Mouse (Mus musculus) lung, postnatal 0 days (tissue): Measurements from ENCODE around the gene S100b. TPM values are rescaled to one million over a fixed set of nuclear protein-coding genes. Genes with fewer than 3 reads are reported as not detected.

Experiments used
- ATAC-seq: fragments of 200-750 bp; cut with Nextera tagmentation; 2 replicates; pipeline ENCODE4 v1.8.0; 2017; ENCODE audit warnings: moderate library complexity
- DNase-seq: peaks from one replicate; pipeline ENCODE4 v3.0.0-alpha.2; 2016; ENCODE audit warnings: low spot score
- H3K27ac ChIP-seq: fragments of 300-500 bp; sonication (generic); 2 replicates; pipeline ENCODE4 v1.5.1; 2014; ENCODE audit warnings: antibody characterized with exemption, mild to moderate bottlenecking, low read length, mixed read lengths
- H3K27me3 ChIP-seq: fragments of 300-500 bp; sonication (generic); replicated peaks from 2 replicates; pipeline ENCODE4 v1.6.1; 2014; ENCODE audit warnings: low read length, mixed read lengths; ENCODE audit not compliant: insufficient read depth
- H3K36me3 ChIP-seq: fragments of 300-500 bp; sonication (generic); 2 replicates; pipeline ENCODE4 v1.6.1; 2014; ENCODE audit warnings: low read length, mixed read lengths; ENCODE audit not compliant: insufficient read depth
- H3K4me1 ChIP-seq: fragments of 300-500 bp; sonication (generic); 2 replicates; pipeline ENCODE4 v1.6.1; 2014; ENCODE audit warnings: antibody characterized with exemption, low read depth, low read length, mixed read lengths; ENCODE audit not compliant: insufficient read depth
- H3K4me2 ChIP-seq: fragments of 300-500 bp; sonication (generic); replicated peaks from 2 replicates; pipeline ENCODE4 v1.6.1; 2014; ENCODE audit warnings: low read depth, mild to moderate bottlenecking, low read length, moderate library complexity, mixed read lengths
- H3K4me3 ChIP-seq: fragments of 300-500 bp; sonication (generic); 2 replicates; pipeline ENCODE4 v1.5.1; 2014; ENCODE audit warnings: low read depth, low read length
- H3K9ac ChIP-seq: fragments of 300-500 bp; sonication (generic); replicated peaks from 2 replicates; pipeline ENCODE4 v1.6.1; 2014; ENCODE audit warnings: low read depth, mild to moderate bottlenecking
- H3K9me3 ChIP-seq: fragments of 300-500 bp; sonication (generic); 2 replicates; pipeline ENCODE4 v1.6.1; 2016; ENCODE audit warnings: low read length, mixed read lengths
- CTCF ChIP-seq: IDR thresholded peaks from 2 replicates; pipeline ENCODE4 v1.5.1; 2016; ENCODE audit warnings: antibody characterized with exemption, mild to moderate bottlenecking
- EP300 ChIP-seq: IDR thresholded peaks from 2 replicates; pipeline ENCODE4 v1.6.1; 2016; ENCODE audit warnings: antibody characterized with exemption, mild to moderate bottlenecking, control low read depth
- WGBS: fragments of 180-500 bp; shearing (Covaris S2); extraction: QIAGEN DNeasy Blood & Tissue Kit; methylation state at CpG from one replicate; pipeline ENCODE4 v1.1.7; 2014; 5-methylcytosine and 5-hydroxymethylcytosine counted together
- microRNA counts: library from miRNA; unstranded; fragments of <30 nt; microRNA quantifications from one replicate; lab custom pipeline; 2015
- microRNA-seq: library from miRNA; unstranded; fragments of <30 nt; microRNA quantifications from one replicate; pipeline ENCODE4, GENCODE M21; 2016
- polyA plus RNA-seq: library from polyadenylated mRNA; unstranded; fragments of >200 nt; fragmentation: Nextera tagmentation; extraction: Ambion mirVana; gene quantifications from 2 replicates; pipeline ENCODE4 v1.2.1, GENCODE M21; 2015

Gene S100b
- polyA plus RNA-seq, 1 experiment from 2014 or later: 1.9 TPM

GRCm38 (mm10) chr10:76289936-76290671, 36.5 kb downstream of the S100b start:
- Histone ChIP-seq H3K27ac (no peak overlapping the region), H3K4me3 (no peak overlapping the region), H3K27me3 (no peaks in the 10 kb centered on the region), H3K4me2 (no peak overlapping the region), H3K4me1 (no peaks in the 10 kb centered on the region; the same call in 1 of the 2 replicates), H3K9ac (no peak overlapping the region), H3K9me3 (no peaks in the 10 kb centered on the region), H3K36me3 (peaks cover 18% of the 10 kb centered on the region; the same call in 1 of the 2 replicates)
- ATAC-seq: no peak
- TF ChIP-seq CTCF: no peak
- TF ChIP-seq EP300: no peak
- 82% methylated on average over 3 of the region's 3 CpGs for whole genome bisulfite sequencing
- no peak for DNase-seq

- TF ChIP-seq CTCF (no peak), EP300 (no peak)
- Histone ChIP-seq H3K27ac (no peak overlapping the region), H3K36me3 (peaks cover 27% of the 10 kb centered on the region; the same call in 1 of the 2 replicates), H3K4me3 (no peak overlapping the region), H3K4me2 (no peak overlapping the region), H3K9me3 (no peaks in the 10 kb centered on the region), H3K27me3 (no peaks in the 10 kb centered on the region), H3K9ac (no peak overlapping the region), H3K4me1 (no peaks in the 10 kb centered on the region; the same call in 1 of the 2 replicates)
- DNase-seq (no peak), ATAC-seq (no peak)
- WGBS: 88% methylated on average over 4 of the region's 4 CpGs
Observed at GRCm38 (mm10) chr10:76293222-76293621, 39.6 kb downstream of the S100b start.

- WGBS: 74% methylated on average over 5 of the region's 5 CpGs
- Histone ChIP-seq H3K27me3 (no peaks in the 10 kb centered on the region), H3K4me2 (no peak overlapping the region), H3K4me3 (no peak overlapping the region), H3K36me3 (peaks cover 32% of the 10 kb centered on the region; the same call in 1 of the 2 replicates), H3K9ac (no peak overlapping the region), H3K9me3 (no peaks in the 10 kb centered on the region), H3K4me1 (no peaks in the 10 kb centered on the region), H3K27ac (no peak overlapping the region)
- TF ChIP-seq CTCF (no peak), EP300 (no peak)
- peak; percentile 31 for DNase-seq
- ATAC-seq: peak; percentile 77
Observed at GRCm38 (mm10) chr10:76300133-76300532, 46.5 kb downstream of the S100b start.

- ATAC-seq (no peak), DNase-seq (no peak)
- Histone ChIP-seq H3K4me3 (no peak overlapping the region), H3K9me3 (no peaks in the 10 kb centered on the region), H3K9ac (no peak overlapping the region), H3K27me3 (no peaks in the 10 kb centered on the region), H3K27ac (no peak overlapping the region), H3K4me1 (no peaks in the 10 kb centered on the region), H3K36me3 (peaks cover 30% of the 10 kb centered on the region; the same call in 1 of the 2 replicates), H3K4me2 (no peak overlapping the region)
- 83% methylated on average over 9 of the region's 9 CpGs for WGBS
- TF ChIP-seq EP300 (no peak), CTCF (no peak)
Observed at GRCm38 (mm10) chr10:76306738-76307137, 53.1 kb downstream of the S100b start.

MicroRNAs encoded within 50 kb of the gene (microRNA counts, 519-probe panel; counts per million panel counts)
- microRNA mmu-miR-678 (lab: Ali Mortazavi, UCI): 1,869 counts per million, percentile 3 among the panel's probes with 10 or more counts

Small RNA genes within 50 kb of the gene (microRNA-seq; reads per million reads assigned to microRNA genes)
- gene Mir678: not detected

Other genes starting within 250 kb of the S100b start
- gene Zfp280b, start 221.2 kb upstream of the S100b start, polyA plus RNA-seq: 8.8 and 9.4 TPM in 2 replicates
- gene Slc5a4b, start 142.9 kb upstream of the S100b start, polyA plus RNA-seq: 0.04 TPM in 1 of 2 replicates, not detected in the other
- not detected in 2 replicates for gene Slc5a4a, start 106.4 kb upstream of the S100b start, polyA plus RNA-seq
- gene Prmt2, start 16.0 kb upstream of the S100b start, polyA plus RNA-seq: 50.8 and 58.8 TPM in 2 replicates
- 7.2 and 8.1 TPM in 2 replicates for gene Dip2a, start 91.4 kb downstream of the S100b start, polyA plus RNA-seq
- 1.4 TPM in 1 of 2 replicates, not detected in the other for gene AC141477.1, start 186.6 kb downstream of the S100b start, polyA plus RNA-seq
- 16.7 and 18.5 TPM in 2 replicates for gene Pcnt, start 188.9 kb downstream of the S100b start, polyA plus RNA-seq
- 30.3 and 32.3 TPM in 2 replicates for gene 2610028H24Rik, start 195.2 kb downstream of the S100b start, polyA plus RNA-seq
- gene Mcm3ap, start 215.1 kb downstream of the S100b start, polyA plus RNA-seq: 41.9 and 46.0 TPM in 2 replicates
- 5.4 and 5.9 TPM in 2 replicates for gene Ybey, start 215.3 kb downstream of the S100b start, polyA plus RNA-seq